ENCODE assay signal across 26 mouse cellular contexts in the genomic region with DNA sequence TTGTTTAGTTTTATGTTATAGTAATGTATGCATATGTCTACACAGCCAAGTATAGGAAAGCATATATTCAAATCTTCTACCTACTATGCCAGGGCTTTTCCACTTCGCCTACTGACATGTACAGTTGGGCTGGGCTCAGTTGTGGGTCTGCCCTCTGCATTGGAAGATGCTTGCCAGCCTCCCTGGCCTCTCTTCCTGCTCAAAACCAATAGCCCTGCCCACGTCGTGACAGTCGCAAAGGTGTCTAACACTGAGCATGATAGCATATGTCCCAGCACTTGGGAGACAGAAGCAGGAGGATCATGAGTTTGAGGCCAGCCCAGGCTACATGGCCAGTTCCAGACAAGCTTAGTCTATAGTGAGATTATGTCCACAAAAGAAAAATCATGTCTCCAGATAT.
"Had no signal": no experiment of that assay in that cellular context is flagged by ENCODE, and none has a peak within 500 bp of the region (broad histone marks: within the 10 kb centered on the region; RNA-seq: fewer than 3 reads in every experiment).

No protein-coding gene starts in this region.

- H3K9ac ChIP-seq: heart, embryonic 12.5 days; hindbrain, embryonic 13.5 days; hindbrain, embryonic 15.5 days; kidney, embryonic 15.5 days; limb, embryonic 12.5 days; liver, embryonic 13.5 days; liver, embryonic 15.5 days had no signal

- H3K27ac ChIP-seq: heart, embryonic 10.5 days; hindbrain, embryonic 13.5 days; hindbrain, embryonic 15.5 days; hindbrain, postnatal 0 days; kidney, embryonic 15.5 days; kidney, postnatal 0 days; left cerebral cortex, adult 2 months; limb, embryonic 10.5 days; limb, embryonic 12.5 days; liver, embryonic 13.5 days; liver, embryonic 15.5 days had no signal

- H3K4me2 ChIP-seq: heart, embryonic 12.5 days; hindbrain, embryonic 13.5 days; hindbrain, embryonic 15.5 days; kidney, embryonic 15.5 days; limb, embryonic 12.5 days; liver, embryonic 11.5 days; liver, embryonic 13.5 days; liver, embryonic 15.5 days had no signal

- ATAC-seq: hindbrain, postnatal 0 days; intestine, embryonic 16.5 days had no signal

- H3K4me1 ChIP-seq: hindbrain, embryonic 13.5 days; hindbrain, embryonic 15.5 days had no signal

- DNase-seq: gastrocnemius, postnatal 14 days; gastrocnemius, postnatal 36 days; heart, adult 18-20 months; heart, postnatal 14 days; heart, postnatal 36 days; kidney, adult 11 months; kidney, adult 2 months; kidney, adult 9 months; kidney, postnatal 14 days; kidney, postnatal 36 days; layer of hippocampus, adult 9-11 months; liver; liver, embryonic 13.5 days had no signal

- H3K27me3 ChIP-seq: heart, embryonic 12.5 days; hindbrain, embryonic 13.5 days; hindbrain, embryonic 15.5 days; kidney, embryonic 15.5 days; limb, embryonic 12.5 days; liver, embryonic 13.5 days; liver, embryonic 15.5 days had no signal

- H3K9me3 ChIP-seq: heart, embryonic 10.5 days; heart, embryonic 12.5 days; hindbrain, embryonic 13.5 days; hindbrain, embryonic 15.5 days; kidney, embryonic 15.5 days; limb, embryonic 10.5 days; limb, embryonic 12.5 days; liver, embryonic 13.5 days; liver, embryonic 15.5 days had no signal

- H3K36me3 ChIP-seq: heart, embryonic 10.5 days; heart, embryonic 12.5 days; limb, embryonic 10.5 days; limb, embryonic 12.5 days; liver, embryonic 13.5 days; liver, embryonic 15.5 days had no signal

- H3K4me3 ChIP-seq: heart, embryonic 10.5 days; heart, embryonic 12.5 days; hindbrain, embryonic 13.5 days; hindbrain, embryonic 15.5 days; kidney, embryonic 15.5 days; left cerebral cortex, adult 2 months; limb, embryonic 10.5 days; limb, embryonic 12.5 days; liver, embryonic 13.5 days; liver, embryonic 15.5 days had no signal
